Mouse (Mus musculus) gastrocnemius, adult 2 months (tissue): ENCODE data around the gene Gm20388. TPM values are rescaled to one million over a fixed set of nuclear protein-coding genes. Genes with fewer than 3 reads are reported as not detected.

ENCODE experiments used
- DNase-seq: peaks from one replicate; pipeline ENCODE4 v3.0.0; 2022
- H3K27ac ChIP-seq: fragments of 200-600 bp; 2 replicates; pipeline ENCODE4 v1.8.1; 2022; ENCODE audit warnings: mild to moderate bottlenecking
- H3K4me3 ChIP-seq: fragments of 200-600 bp; 2 replicates; pipeline ENCODE4 v1.8.1; 2022; ENCODE audit warnings: mild to moderate bottlenecking, moderate library complexity
- CTCF ChIP-seq: fragments of 200-600 bp; IDR thresholded peaks from 2 replicates; pipeline ENCODE4 v1.8.1; 2022; ENCODE audit warnings: antibody characterized with exemption, mild to moderate bottlenecking, moderate library complexity
- intact Hi-C: fragments of 180-260 bp; cut with DNase I; formaldehyde crosslinking; loops from one replicate; pipeline ENCODE4 v1.15.1; 2025
- total RNA-seq, 2 experiments: library from RNA; stranded (reverse); gene quantifications; 2 replicates each; pipeline ENCODE4 v1.2.3; 2021

Gm20388 gene
- total RNA-seq, 2 experiments from 2014 or later = 6.1 to 15.0 TPM

- Histone ChIP-seq H3K27ac (no peak overlapping the region), H3K4me3 (no peak overlapping the region)
- no peak for DNase-seq
- peak; percentile 60 for TF ChIP-seq CTCF
- intact Hi-C loops = no loop called here
Observed at GRCm38 (mm10) chr8:121374284-121374683, 1463.6 kb downstream of the Gm20388 start.

GRCm38 (mm10) chr8:121374777-121375176 is 1464.1 kb downstream of the Gm20388 start:
- peak; percentile 57 for DNase-seq
- intact Hi-C loops = no loop called here
- H3K27ac ChIP-seq = no peak overlapping the region
- H3K4me3 ChIP-seq = no peak overlapping the region
- no peak for TF ChIP-seq CTCF

- Histone ChIP-seq H3K27ac (peak overlapping the region; percentile 66), H3K4me3 (no peak overlapping the region)
- intact Hi-C loops = no loop called here
- no peak for TF ChIP-seq CTCF
- peak; percentile 84 for DNase-seq
Observed at GRCm38 (mm10) chr8:121376116-121376950, 1465.7 kb downstream of the Gm20388 start.

- no peak for TF ChIP-seq CTCF
- no peak overlapping the region for H3K4me3 ChIP-seq
- H3K27ac ChIP-seq = no peak overlapping the region
- DNase-seq = no peak
- intact Hi-C loops = no loop called here
Observed at GRCm38 (mm10) chr8:121377680-121378079, 1467.0 kb downstream of the Gm20388 start.

GRCm38 (mm10) chr8:121379387-121379786 is 1468.7 kb downstream of the Gm20388 start:
- no peak overlapping the region for H3K27ac ChIP-seq
- intact Hi-C loops = no loop called here
- H3K4me3 ChIP-seq = no peak overlapping the region
- no peak for DNase-seq
- no peak for TF ChIP-seq CTCF

GRCm38 (mm10) chr8:121382583-121383241 is 1472.1 kb downstream of the Gm20388 start:
- peak overlapping the region; percentile 57 for H3K4me3 ChIP-seq
- TF ChIP-seq CTCF = peak; percentile 71
- intact Hi-C loops = no loop called here

GRCm38 (mm10) chr8:121385540-121385939 is 1474.9 kb downstream of the Gm20388 start:
- intact Hi-C loops = no loop called here
- no peak for DNase-seq
- TF ChIP-seq CTCF = no peak
- Histone ChIP-seq H3K4me3 (no peak overlapping the region), H3K27ac (no peak overlapping the region)

More at GRCm38 (mm10) chr8:121382583-121383241, 1472.1 kb downstream of the Gm20388 start:
- DNase-seq = peak; percentile 67
- H3K27ac ChIP-seq = peak overlapping the region; percentile 63

GRCm38 (mm10) chr8:121390608-121391007 is 1480.0 kb downstream of the Gm20388 start:
- intact Hi-C loops = no loop called here
- peak; percentile 42; the same call in 1 of the 2 replicates for TF ChIP-seq CTCF
- DNase-seq = peak; percentile 20
- Histone ChIP-seq H3K27ac (no peak overlapping the region), H3K4me3 (no peak overlapping the region)

- no peak for TF ChIP-seq CTCF
- DNase-seq = peak; percentile 8
- Histone ChIP-seq H3K4me3 (no peak overlapping the region), H3K27ac (no peak overlapping the region)
- intact Hi-C loops = no loop called here
Observed at GRCm38 (mm10) chr8:121391254-121391653, 1480.6 kb downstream of the Gm20388 start.

GRCm38 (mm10) chr8:121391771-121392170 is 1481.1 kb downstream of the Gm20388 start:
- H3K27ac ChIP-seq = no peak overlapping the region
- intact Hi-C loops = loop anchor here (2.0 kb wide), 1 partner anchor 279 kb away; no protein-coding TSS in a partner anchor
- H3K4me3 ChIP-seq = no peak overlapping the region
- TF ChIP-seq CTCF = no peak
- DNase-seq = peak; percentile 12

GRCm38 (mm10) chr8:121392482-121392881 is 1481.8 kb downstream of the Gm20388 start:
- no peak overlapping the region for H3K4me3 ChIP-seq
- H3K27ac ChIP-seq = no peak overlapping the region
- no peak for TF ChIP-seq CTCF
- intact Hi-C loops = loop anchor here (2.0 kb wide), 1 partner anchor 280 kb away; no protein-coding TSS in a partner anchor
- DNase-seq = no peak

GRCm38 (mm10) chr8:121393111-121393510 is 1482.5 kb downstream of the Gm20388 start:
- Histone ChIP-seq H3K4me3 (no peak overlapping the region), H3K27ac (no peak overlapping the region)
- DNase-seq = peak; percentile 40
- intact Hi-C loops = loop anchor here (2.0 kb wide), 1 partner anchor 280 kb away; no protein-coding TSS in a partner anchor
- TF ChIP-seq CTCF = peak; percentile 51

- H3K4me3 ChIP-seq = no peak overlapping the region
- no peak for TF ChIP-seq CTCF
- intact Hi-C loops = loop anchor here (5.0 kb wide), 1 partner anchor 118 kb away; no protein-coding TSS in a partner anchor
- DNase-seq = peak; percentile 10
- no peak overlapping the region for H3K27ac ChIP-seq
Observed at GRCm38 (mm10) chr8:121394686-121395085, 1484.0 kb downstream of the Gm20388 start.
